Mouse (Mus musculus) heart, adult 2 months (tissue): ENCODE measurements around the gene Grifin.

Experiments
- CTCF ChIP-seq: fragments of 200-600 bp; IDR thresholded peaks from 2 replicates; pipeline ENCODE4 v1.8.1; 2022; ENCODE audit warnings: antibody characterized with exemption, mild to moderate bottlenecking, moderate library complexity
- EP300 ChIP-seq: fragments of 200-500 bp; IDR thresholded peaks from 2 replicates; pipeline ENCODE4 v1.6.1; 2011; ENCODE audit warnings: low read depth, low read length, control low read depth; ENCODE audit not compliant: insufficient read depth
- POLR2A ChIP-seq: fragments of 200-500 bp; IDR thresholded peaks from 2 replicates; pipeline ENCODE4 v1.6.1; 2011; ENCODE audit warnings: mild to moderate bottlenecking, low read depth, low read length, control low read depth; ENCODE audit not compliant: insufficient read depth

GRCm38 (mm10) chr5:140513921-140514320 lies 51.0 kb downstream of the Grifin start:
- TF ChIP-seq CTCF (no peak), EP300 (no peak), POLR2A (no peak)
